Mouse (Mus musculus) liver, adult 2 months (tissue): ENCODE results near the gene C2cd4a.

ENCODE experiments used
- CTCF ChIP-seq: fragments of 200-500 bp; IDR thresholded peaks from 2 replicates; pipeline ENCODE4 v1.5.1; 2011; ENCODE audit warnings: low read depth, low read length, control low read depth
- POLR2A ChIP-seq: fragments of 200-500 bp; IDR thresholded peaks from 2 replicates; pipeline ENCODE4 v1.6.1; 2011; ENCODE audit warnings: low read length, control low read depth; ENCODE audit not compliant: insufficient read depth; ENCODE audit errors: extremely low read depth

DNA sequence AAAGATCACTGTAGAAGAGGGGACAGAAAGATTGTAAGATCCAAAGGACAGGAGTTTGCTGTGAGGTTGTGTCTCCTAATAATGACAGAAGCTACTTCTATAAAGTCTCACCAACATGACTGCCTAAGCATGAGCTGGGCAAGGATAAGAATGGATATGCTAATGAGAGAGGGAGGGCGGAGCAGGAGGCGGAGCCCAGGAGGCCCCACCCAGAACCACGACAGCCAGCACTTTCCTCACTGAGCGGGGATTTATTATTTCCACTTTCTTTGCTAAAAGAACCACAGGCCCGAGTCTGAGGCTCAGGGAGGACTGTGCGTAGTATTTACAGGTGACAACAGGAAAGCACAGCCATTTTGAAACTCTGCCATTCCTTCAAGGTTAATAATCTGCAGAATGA is 44.5 kb downstream of the C2cd4a start:
- TF ChIP-seq POLR2A (no peak), CTCF (no peak)
